Mouse (Mus musculus): ENCODE data around the gene Clca3a1.

Gene Clca3a1

GRCm38 (mm10) chr3:144719088-144719900 lies 41.5 kb downstream of the Clca3a1 start:
- peak; percentile 66 for DNase-seq (ENCODE audit: low spot score)

GRCm38 (mm10) chr3:144718706-144719087 lies 42.1 kb downstream of the Clca3a1 start:
- no peak for DNase-seq (ENCODE audit: low spot score)

- no peak for DNase-seq (ENCODE audit: low spot score)
Observed at GRCm38 (mm10) chr3:144717835-144718234, 42.9 kb downstream of the Clca3a1 start.

- DNase-seq (ENCODE audit: low spot score): no peak
Observed at GRCm38 (mm10) chr3:144717121-144717520, 43.7 kb downstream of the Clca3a1 start.

GRCm38 (mm10) chr3:144715901-144716300 lies 44.9 kb downstream of the Clca3a1 start:
- DNase-seq (ENCODE audit: low spot score): no peak

- no peak for DNase-seq (ENCODE audit: low spot score)
Observed at GRCm38 (mm10) chr3:144715033-144715432, 45.7 kb downstream of the Clca3a1 start.

GRCm38 (mm10) chr3:144714606-144715005 lies 46.2 kb downstream of the Clca3a1 start:
- no peak for DNase-seq (ENCODE audit: low spot score)

GRCm38 (mm10) chr3:144714126-144714525 lies 46.7 kb downstream of the Clca3a1 start:
- DNase-seq (ENCODE audit: low spot score): no peak

GRCm38 (mm10) chr3:144711607-144712206 lies 49.1 kb downstream of the Clca3a1 start:
- DNase-seq (ENCODE audit: low spot score): no peak

- no peak for DNase-seq (ENCODE audit: low spot score)
Observed at GRCm38 (mm10) chr3:144708612-144709011, 52.2 kb downstream of the Clca3a1 start.

GRCm38 (mm10) chr3:144703959-144704358 lies 56.8 kb downstream of the Clca3a1 start:
- DNase-seq (ENCODE audit: low spot score): no peak

- DNase-seq (ENCODE audit: low spot score): no peak
Observed at GRCm38 (mm10) chr3:144698790-144699433, 61.9 kb downstream of the Clca3a1 start.

- no peak for DNase-seq (ENCODE audit: low spot score)
Observed at GRCm38 (mm10) chr3:144697942-144698341, 62.8 kb downstream of the Clca3a1 start.

GRCm38 (mm10) chr3:144697154-144697553 lies 63.6 kb downstream of the Clca3a1 start:
- no peak for DNase-seq (ENCODE audit: low spot score)

- DNase-seq (ENCODE audit: low spot score): no peak
Observed at GRCm38 (mm10) chr3:144694941-144695340, 65.8 kb downstream of the Clca3a1 start.

GRCm38 (mm10) chr3:144694040-144694439 lies 66.7 kb downstream of the Clca3a1 start:
- DNase-seq (ENCODE audit: low spot score): no peak

- peak; percentile 57 for DNase-seq (ENCODE audit: low spot score)
Observed at GRCm38 (mm10) chr3:144692052-144692451, 68.7 kb downstream of the Clca3a1 start.

GRCm38 (mm10) chr3:144689236-144689635 lies 71.5 kb downstream of the Clca3a1 start:
- peak; percentile 83 for DNase-seq (ENCODE audit: low spot score)

GRCm38 (mm10) chr3:144688284-144688683 lies 72.5 kb downstream of the Clca3a1 start:
- DNase-seq (ENCODE audit: low spot score): no peak

- no peak for DNase-seq (ENCODE audit: low spot score)
Observed at GRCm38 (mm10) chr3:144687618-144688017, 73.2 kb downstream of the Clca3a1 start.

- DNase-seq (ENCODE audit: low spot score): no peak
Observed at GRCm38 (mm10) chr3:144686146-144686545, 74.6 kb downstream of the Clca3a1 start.

- no peak for DNase-seq (ENCODE audit: low spot score)
Observed at GRCm38 (mm10) chr3:144683136-144683814, 77.5 kb downstream of the Clca3a1 start.
